Mouse (Mus musculus) cerebellum, adult 11 months (tissue): ENCODE measurements around the gene Cbx8.

Source experiments
- DNase-seq: peaks from one replicate; pipeline ENCODE4 v3.0.0; 2022

Gene Cbx8

GRCm38 (mm10) chr11:119048133-119048510 is 7.4 kb upstream of the Cbx8 start:
- DNase-seq = no peak

- DNase-seq = no peak
Measured at GRCm38 (mm10) chr11:119047261-119048132, 6.7 kb upstream of the Cbx8 start.

- DNase-seq = no peak
Measured at GRCm38 (mm10) chr11:119046601-119047245, 6.0 kb upstream of the Cbx8 start.

GRCm38 (mm10) chr11:119044551-119045337 is 4.0 kb upstream of the Cbx8 start:
- DNase-seq = no peak

- DNase-seq = no peak
Measured at GRCm38 (mm10) chr11:119043761-119044550, 3.2 kb upstream of the Cbx8 start.

GRCm38 (mm10) chr11:119043273-119043540 is 2.4 kb upstream of the Cbx8 start:
- DNase-seq = no peak

GRCm38 (mm10) chr11:119042466-119043272 is 1.9 kb upstream of the Cbx8 start:
- no peak for DNase-seq

GRCm38 (mm10) chr11:119041750-119042465 is 1.1 kb upstream of the Cbx8 start:
- no peak for DNase-seq

- DNase-seq = no peak
Measured at GRCm38 (mm10) chr11:119041325-119041716, 552 bp upstream of the Cbx8 start.

- DNase-seq = no peak
Measured at GRCm38 (mm10) chr11:119039732-119040512, 847 bp downstream of the Cbx8 start.

- DNase-seq = no peak
Measured at GRCm38 (mm10) chr11:119038744-119039484, 1.9 kb downstream of the Cbx8 start.

- no peak for DNase-seq
Measured at GRCm38 (mm10) chr11:119037780-119038401, 2.9 kb downstream of the Cbx8 start.

- DNase-seq = no peak
Measured at GRCm38 (mm10) chr11:119036934-119037779, 3.6 kb downstream of the Cbx8 start.

- no peak for DNase-seq
Measured at GRCm38 (mm10) chr11:119036447-119036846, 4.3 kb downstream of the Cbx8 start.

GRCm38 (mm10) chr11:119035686-119036165 is 5.0 kb downstream of the Cbx8 start:
- DNase-seq = no peak

- no peak for DNase-seq
Measured at GRCm38 (mm10) chr11:119035094-119035685, 5.6 kb downstream of the Cbx8 start.

- DNase-seq = no peak
Measured at GRCm38 (mm10) chr11:119034635-119035034, 6.1 kb downstream of the Cbx8 start.
